Mouse (Mus musculus) erythroblast, adult 5-6 weeks (primary cell): ENCODE results near the gene Icos. TPM values are rescaled to one million over a fixed set of nuclear protein-coding genes. Genes with fewer than 3 reads are reported as not detected.

Experiments used
- ATAC-seq: replicated peaks from 2 replicates; pipeline ENCODE4 v1.8.0; 2016; ENCODE audit warnings: moderate number of reproducible peaks, mild to moderate bottlenecking, moderate TSS enrichment, inconsistent platforms; ENCODE audit not compliant: poor library complexity, low FRiP score, severe bottlenecking
- total RNA-seq, 2 experiments: library from RNA; stranded (forward) in 1 of 2; stranded (reverse) in 1 of 2; fragments of 150-400 nt in 1 of 2; fragments of 200-764, 138-1000 nt in 1 of 2; gene quantifications; 2 replicates each; pipeline versions ENCODE4 v1.2.3 to v1.2.4; 2015 to 2017; ENCODE audit warnings: low replicate concordance in 2 of 2

The Icos gene
- total RNA-seq (2015; ENCODE audit: low replicate concordance) (not detected in 2 replicates), total RNA-seq (2017; ENCODE audit: low replicate concordance) (0.43 TPM in 1 of 2 replicates, not detected in the other)

GRCm38 (mm10) chr1:60977641-60978040 lies at the start of gene Icos:
Icos (plus strand) TSS chr1:60977927.
- no peak for ATAC-seq

DNA sequence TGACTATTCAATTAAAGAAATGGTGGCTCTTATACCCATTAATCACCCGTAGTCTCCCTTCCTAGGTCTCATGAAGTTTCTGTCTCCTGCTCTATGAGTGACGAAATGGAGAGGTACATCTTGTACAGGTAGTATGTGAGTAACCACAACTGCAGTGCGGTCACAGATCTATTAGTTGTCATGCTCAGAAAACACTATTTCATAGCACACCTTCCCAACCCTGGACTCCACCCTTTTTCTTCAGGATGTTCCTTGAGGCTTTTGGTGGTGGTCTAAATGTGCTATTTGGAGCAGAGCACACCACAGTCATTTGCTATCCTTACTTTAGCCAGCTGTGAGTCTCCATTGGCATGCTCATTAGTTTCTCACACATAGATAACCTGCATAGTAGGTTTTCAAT lies 48.7 kb upstream of the Icos start:
- ATAC-seq, result no peak

GRCm38 (mm10) chr1:60930397-60930796 lies 47.3 kb upstream of the Icos start:
- no peak for ATAC-seq

DNA sequence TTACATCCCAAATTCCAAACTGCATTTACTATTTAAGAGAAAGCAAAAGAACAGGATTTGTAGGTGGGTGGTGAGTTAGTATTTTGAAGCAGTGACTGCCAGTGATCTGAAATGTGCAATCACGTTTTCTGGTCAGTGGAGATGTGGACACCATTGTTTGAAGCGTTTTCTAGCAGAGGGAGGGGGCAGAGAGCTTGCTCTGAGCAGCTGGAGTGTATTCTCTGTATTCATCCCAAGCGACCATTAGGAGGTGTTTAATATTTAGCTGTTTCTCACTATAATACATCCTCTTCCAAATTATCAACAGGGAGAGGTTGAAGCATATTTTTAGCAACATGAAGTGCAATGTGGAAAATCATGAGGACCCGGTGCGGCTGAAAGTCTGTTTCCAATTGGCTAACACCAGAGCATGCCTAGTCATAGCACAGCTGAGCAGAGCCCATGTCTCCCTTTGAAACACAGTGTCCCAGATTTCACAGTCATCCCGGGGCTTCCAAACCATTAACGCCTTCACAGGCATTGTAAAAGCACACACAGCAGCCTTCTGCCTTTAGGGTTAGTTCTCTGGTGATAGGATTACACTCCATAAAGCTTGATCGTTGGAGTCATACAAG lies 41.7 kb upstream of the Icos start:
- ATAC-seq, result no peak

DNA sequence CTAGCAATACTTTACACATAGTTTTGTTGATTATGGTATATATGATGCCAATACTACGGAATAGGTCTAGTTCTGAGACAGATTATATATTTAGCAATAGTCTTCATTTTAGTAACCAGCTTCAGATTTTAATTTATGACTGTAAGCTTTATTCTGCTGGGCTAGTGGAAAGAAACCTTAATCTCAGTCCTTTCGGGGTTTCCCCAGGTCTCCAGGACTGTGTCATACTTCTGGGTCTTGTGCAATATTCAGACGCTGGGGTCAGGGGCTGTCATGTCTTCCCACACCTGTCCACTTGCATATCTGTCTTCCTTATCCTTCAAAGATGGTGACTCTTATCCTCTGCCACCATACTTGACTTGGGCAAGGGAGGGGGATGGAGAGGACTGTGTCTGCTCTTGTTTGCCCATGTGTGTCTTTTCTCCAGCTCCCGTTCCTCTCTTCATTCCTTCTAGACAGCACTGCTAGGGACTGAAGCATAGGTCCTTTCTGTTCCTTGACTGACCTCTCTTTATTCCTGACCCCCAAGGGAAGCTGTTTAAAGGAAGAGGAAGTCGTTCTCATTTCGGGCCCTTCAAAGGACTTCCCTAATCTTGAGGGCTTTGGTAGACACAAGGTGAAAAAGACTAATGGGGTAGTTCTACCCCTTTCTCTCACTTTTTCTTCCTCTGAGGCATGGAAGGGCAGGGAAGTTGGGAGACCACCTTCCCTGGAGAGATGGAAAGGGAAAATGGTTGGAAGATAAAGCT lies 40.6 kb upstream of the Icos start:
- ATAC-seq, result no peak

DNA sequence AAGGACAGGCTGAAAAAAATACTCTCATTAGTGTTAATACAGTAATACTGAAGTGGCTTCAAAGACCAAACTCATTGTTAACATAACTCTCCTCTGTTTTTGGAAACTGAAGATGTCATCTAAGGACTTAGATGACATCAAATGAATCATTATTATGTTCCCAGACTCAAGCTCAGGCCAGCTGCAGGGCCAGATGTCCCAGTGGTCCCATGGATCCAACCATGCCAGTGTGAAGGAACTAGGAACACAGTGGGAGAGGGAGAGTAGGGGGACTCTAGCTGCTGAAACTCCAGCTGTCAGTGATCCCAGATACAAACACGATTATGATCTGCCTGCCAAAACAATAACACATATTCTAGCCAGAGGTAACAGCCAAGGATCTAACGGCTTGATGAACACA lies 39.5 kb upstream of the Icos start:
- no peak for ATAC-seq

DNA sequence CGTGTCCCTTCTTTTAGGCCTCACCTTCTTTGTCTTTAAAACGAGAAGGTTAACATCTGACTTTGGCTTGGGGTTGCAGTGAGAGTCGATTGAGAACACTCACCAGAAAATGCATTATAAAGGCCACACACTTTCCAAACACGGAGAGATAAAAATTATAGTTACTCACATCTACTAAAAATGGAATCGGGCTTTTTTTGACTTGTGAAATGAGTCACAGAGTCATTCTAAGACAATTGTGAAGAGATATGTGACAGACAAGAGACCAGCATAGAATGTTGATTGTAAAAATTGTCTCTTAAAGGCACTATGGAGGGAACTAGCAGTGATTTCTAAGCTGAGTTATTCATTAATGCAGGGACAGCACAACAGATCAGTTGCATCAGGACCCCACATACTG lies 38.8 kb upstream of the Icos start:
- no peak for ATAC-seq

GRCm38 (mm10) chr1:60940023-60940422 lies 37.7 kb upstream of the Icos start:
- no peak for ATAC-seq

GRCm38 (mm10) chr1:60940620-60941019 lies 37.1 kb upstream of the Icos start:
- no peak for ATAC-seq

- no peak for ATAC-seq
Observed at GRCm38 (mm10) chr1:60941056-60942048, 36.4 kb upstream of the Icos start.

- ATAC-seq, result no peak
Observed at GRCm38 (mm10) chr1:60942921-60943320, 34.8 kb upstream of the Icos start.

- ATAC-seq, result no peak
Observed at GRCm38 (mm10) chr1:60945633-60946401, 31.9 kb upstream of the Icos start.

DNA sequence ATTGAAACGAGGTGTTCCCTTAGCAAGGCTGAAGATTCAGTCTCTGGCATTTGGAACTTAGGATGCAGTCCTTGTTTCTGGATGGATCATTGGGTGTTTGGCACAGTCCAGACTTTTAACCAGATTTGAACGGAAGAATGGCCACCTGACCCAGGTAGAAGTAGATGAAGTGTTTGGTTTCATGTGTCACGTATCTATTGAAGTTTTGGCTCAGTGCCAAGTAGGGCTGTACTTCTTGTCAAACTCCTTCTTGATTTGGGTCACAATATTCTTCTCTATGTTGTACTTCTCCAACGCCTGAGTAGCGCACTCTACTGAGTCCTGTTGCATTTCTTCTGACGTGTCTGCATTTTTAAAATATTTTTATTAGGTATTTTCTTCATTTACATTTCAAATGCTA lies 29.6 kb upstream of the Icos start:
- ATAC-seq, result no peak

DNA sequence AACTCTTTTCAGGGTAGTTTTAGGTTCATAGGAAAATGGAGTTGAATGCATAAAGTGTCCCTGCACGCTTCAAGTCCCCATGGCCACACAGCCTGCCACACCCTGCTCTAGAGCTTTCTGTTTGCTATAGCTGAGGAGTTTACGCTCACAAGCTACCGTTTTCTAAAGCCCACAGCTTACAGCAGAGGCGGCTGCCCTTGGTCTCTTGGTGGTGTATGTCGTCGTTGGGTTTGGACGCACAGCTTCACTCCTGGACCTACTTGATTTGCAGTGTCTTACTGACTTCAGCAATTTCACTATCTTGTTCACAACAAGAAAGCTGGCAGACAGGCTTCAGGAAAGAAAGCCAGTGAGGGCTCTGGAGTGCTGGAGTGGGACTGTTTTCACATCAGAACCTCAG lies 24.8 kb upstream of the Icos start:
- no peak for ATAC-seq

DNA sequence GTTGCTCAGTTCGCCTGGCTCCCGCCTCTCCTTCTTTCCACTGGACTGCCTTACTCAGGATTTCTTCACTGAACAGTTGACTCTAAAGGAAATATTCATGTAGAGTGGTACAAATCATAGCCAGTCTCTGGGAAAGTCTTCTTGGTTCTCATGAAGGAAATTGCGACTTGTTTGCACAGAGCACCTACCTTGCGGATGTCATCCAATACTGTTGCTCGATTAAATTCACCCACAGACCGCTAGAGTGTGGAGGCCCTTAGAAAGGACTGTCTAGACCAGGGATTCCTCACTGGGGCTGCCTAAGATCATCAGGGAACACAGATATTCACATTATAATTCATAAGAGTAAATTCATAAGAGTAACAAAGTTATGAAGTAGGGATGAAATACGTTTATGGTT lies 24.0 kb upstream of the Icos start:
- ATAC-seq, result no peak

GRCm38 (mm10) chr1:60954759-60955158 lies 23.0 kb upstream of the Icos start:
- no peak for ATAC-seq

GRCm38 (mm10) chr1:60955186-60955585 lies 22.5 kb upstream of the Icos start:
- no peak for ATAC-seq

DNA sequence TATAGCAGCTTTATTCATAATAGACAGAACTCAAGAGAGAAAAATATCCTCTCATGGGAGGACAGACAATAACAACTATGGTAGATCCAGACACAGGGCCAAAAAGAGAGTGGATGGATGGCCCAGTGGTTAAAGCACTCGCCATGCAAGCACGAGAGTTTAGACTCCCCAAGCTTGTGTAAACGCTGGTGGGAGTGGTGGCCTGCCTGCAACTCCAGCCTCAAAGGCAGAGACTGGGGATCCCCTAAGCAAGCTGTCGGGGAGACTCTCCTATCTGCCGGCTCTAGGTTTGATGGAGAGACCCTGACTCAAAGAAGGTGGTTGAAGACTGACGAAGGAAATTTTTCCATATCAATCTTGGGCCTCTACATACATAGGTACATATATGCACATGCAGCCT lies 21.5 kb upstream of the Icos start:
- no peak for ATAC-seq

DNA sequence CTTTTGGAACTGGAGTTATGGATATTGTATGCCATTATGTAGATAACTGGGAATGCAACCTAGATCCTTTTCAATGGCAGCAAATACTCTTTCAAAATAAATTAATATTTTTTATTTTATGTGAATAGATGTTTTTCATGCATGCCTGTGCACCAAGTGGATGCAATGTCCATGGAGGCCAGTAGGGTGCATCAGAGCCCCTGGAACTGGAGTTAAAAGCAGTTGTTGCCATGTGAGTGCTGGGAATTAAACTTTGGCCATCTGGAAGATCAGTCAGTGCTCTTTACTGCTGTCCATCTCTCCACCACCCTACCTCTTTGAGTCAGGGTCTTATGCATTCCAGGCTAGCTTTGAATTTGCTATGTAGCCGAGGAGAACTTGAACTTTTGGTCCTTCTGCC lies 19.4 kb upstream of the Icos start:
- no peak for ATAC-seq

DNA sequence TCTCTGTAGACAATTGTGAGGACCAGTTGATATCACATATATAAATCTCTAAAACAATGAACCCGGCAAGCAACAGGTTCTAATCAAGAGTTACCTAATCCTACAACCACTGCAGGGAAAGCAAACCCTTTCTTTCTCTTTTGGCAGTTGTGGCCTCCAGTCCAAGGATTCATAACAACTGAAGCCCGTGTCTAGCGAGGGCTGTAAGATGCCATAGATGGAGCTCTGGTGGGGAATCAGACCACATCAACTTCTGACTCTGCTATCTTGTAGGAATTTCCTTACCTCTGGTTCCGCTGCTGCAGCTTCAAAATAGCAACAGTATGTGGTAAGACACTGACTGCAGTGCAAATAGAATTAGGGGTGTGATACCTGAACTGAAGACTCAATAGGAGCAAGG lies 18.5 kb upstream of the Icos start:
- ATAC-seq, result no peak
